Mouse (Mus musculus): ENCODE data around the gene Gm10324. TPM values are rescaled to one million over a fixed set of nuclear protein-coding genes. Genes with fewer than 3 reads are reported as not detected.
"Not testable (repeated sequence)": the region's sequence is repeated elsewhere in the genome, so short reads cannot be mapped to it uniquely, and the experiment has no call there.

Gene Gm10324
- polyA plus RNA-seq (2012; rRNA removed) = not detected in 2 replicates

DNA sequence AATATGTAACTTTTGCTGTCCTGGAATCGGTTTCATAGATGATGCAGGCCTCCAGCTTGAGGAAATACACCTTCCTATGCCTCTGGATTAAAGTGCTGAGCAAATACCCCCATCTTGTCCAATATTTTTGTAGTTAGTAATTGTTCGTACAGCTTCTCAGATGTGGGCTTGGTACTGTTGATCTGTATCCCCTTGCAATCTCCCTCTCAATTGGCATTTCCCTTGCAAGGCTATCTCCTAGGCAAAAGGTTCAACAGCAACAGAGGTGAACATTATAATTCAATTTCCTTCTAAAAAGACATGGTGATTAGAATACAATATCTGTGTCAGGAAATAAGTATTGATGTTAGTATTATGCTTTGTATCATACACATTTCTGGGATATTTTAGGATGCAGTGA, at the start of gene Gm10324:
TSS of gene Gm10324 (plus strand) at position 301 of the 400 bp plus-strand sequence.
- no CpG with 5 or more reads among the region's 2 CpGs for WGBS
- not testable (repeated sequence) for H3K36me3 ChIP-seq (ENCODE audit: control insufficient read depth, insufficient read depth, low read length); H3K27me3 ChIP-seq (ENCODE audit: control insufficient read depth, insufficient read depth, low read length); H3K27ac ChIP-seq (ENCODE audit: insufficient read depth, low read length); H3K4me1 ChIP-seq (ENCODE audit: control insufficient read depth, insufficient read depth, insufficient read length); DNase-seq (ENCODE audit: low read depth in 1 of 2, low spot score in 2 of 2); H3K4me3 ChIP-seq (ENCODE audit: extremely low read depth, insufficient read depth, insufficient read length)

Other genes with a start within 250 kb of the Gm10324 start
- not detected in 2 replicates for gene Gm10772, start 108.0 kb downstream of the Gm10324 start, polyA plus RNA-seq (2012; rRNA removed)